8 mouse cellular contexts compared by ENCODE assay signal in the genomic region with DNA sequence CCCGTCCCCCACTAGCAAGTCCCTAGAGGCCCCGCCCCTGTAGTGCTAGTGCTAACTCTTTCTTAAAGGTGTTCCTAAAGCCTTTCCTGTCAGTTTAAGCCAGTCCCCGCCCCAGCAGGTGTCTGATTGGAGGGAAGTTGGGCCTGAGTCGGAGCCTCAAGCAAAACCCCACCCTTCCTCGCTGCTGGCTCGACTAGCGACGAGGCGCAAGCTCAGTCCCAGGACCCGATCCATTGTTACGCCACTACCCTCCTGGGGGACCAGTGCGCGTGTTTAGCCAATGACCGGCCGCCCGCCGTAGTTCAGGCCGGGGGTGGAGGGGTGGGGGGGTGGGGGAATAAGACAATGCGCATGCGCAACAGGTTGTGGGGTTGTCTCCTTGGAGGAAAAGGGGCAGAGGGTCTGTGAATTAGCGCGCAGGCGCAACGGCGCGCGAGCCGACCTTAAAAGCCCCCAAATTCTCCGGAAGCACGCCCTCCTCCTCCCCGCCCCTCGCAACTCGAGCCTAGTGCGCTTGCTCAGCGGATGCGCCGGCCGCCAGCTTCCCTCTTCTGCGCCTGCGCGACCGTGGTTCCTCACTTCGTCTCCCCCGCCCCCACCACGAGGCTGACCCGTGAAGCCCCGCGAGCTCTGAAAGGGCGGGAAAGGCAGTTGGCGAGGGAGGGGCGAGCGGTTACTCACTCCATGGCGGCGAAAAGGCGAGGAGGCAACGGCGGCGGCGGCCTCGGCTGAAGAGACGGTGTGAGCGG. TPM values are rescaled to one million over a fixed set of nuclear protein-coding genes. Genes with fewer than 3 reads are reported as not detected.
DNase-seq lines count a peak whose midpoint lies in the region; ATAC-seq lines count a peak whose summit lies in the region.

Nup62 (plus strand) TSS at position 368 of the 749 bp plus-strand sequence.
Il4i1 (plus strand) TSS at position 667 of the 749 bp plus-strand sequence.

- intact Hi-C loops in gastrocnemius, postnatal 14 days (cut with DNase I; ENCODE audit: low total_unique reads): loop anchor here (10.0 kb wide), 1 partner anchor 51 kb away; no protein-coding TSS in a partner anchor
- intact Hi-C loops in left cerebral cortex, postnatal 10 days (cut with DNase I): loop anchor here (2.0 kb wide), 1 partner anchor 71 kb away; no protein-coding TSS in a partner anchor

- peak; percentile 99 for DNase-seq in adrenal gland, adult (ENCODE audit: inconsistent age in 2 of 2, low spot score in 1 of 2)
- DNase-seq in embryo, embryonic 10.5 days (ENCODE audit: low spot score): peak; percentile 100
- peak; percentile 99 for DNase-seq in gastrocnemius, postnatal 14 days
- DNase-seq in left cerebral cortex, postnatal 10 days (ENCODE audit: extremely low spot score in 1 of 2, low spot score in 2 of 2): peak; percentile 98 to 100
- DNase-seq in right cerebral cortex, postnatal 25 days: peak; percentile 98
- DNase-seq in urinary bladder, postnatal 4 days (ENCODE audit: low spot score in 2 of 2): peak; percentile 99

- ATAC-seq in inflammation-experienced regulatory T-cells, adult 6 months: peak; percentile 93
- ATAC-seq in megakaryocyte-erythroid progenitor cell, adult 5-6 weeks (replicated peaks; ENCODE audit: low FRiP score, low TSS enrichment, poor library complexity, severe bottlenecking): peak; percentile 92

RNA-seq across cellular contexts. Expression of gene Nup62, which starts in this region (rescaled TPM):
- 10 to 100 TPM; 21.2 to 28.1 TPM for total RNA-seq in gastrocnemius, postnatal 14 days (2021)
- 10 to 100 TPM; 30.8 to 60.2 (median 32.2) TPM for polyA plus RNA-seq in inflammation-experienced regulatory T-cells, adult 6 months (2017; shearing (Covaris generic))
- 10 to 100 TPM; 39.8 to 42.9 TPM for total RNA-seq in left cerebral cortex, postnatal 10 days (2021)
- total RNA-seq in megakaryocyte-erythroid progenitor cell, adult 5-6 weeks (2014; fragmentation: Nextera tagmentation): 103 and 109 TPM in 2 replicates
- 167 and 183 TPM in 2 replicates for total RNA-seq in megakaryocyte-erythroid progenitor cell, adult 5-6 weeks (2017)

RNA-seq across cellular contexts. Expression of gene Il4i1, which starts in this region (rescaled TPM):
- 1 to 10 TPM; 2.3 to 2.6 TPM for total RNA-seq in gastrocnemius, postnatal 14 days (2021)
- 1 to 10 TPM; 1.9 to 4.2 (median 2.1) TPM for polyA plus RNA-seq in inflammation-experienced regulatory T-cells, adult 6 months (2017; shearing (Covaris generic))
- 1 to 10 TPM; 1.1 to 2.7 TPM for total RNA-seq in left cerebral cortex, postnatal 10 days (2021)
- 2.5 and 6.5 TPM in 2 replicates for total RNA-seq in megakaryocyte-erythroid progenitor cell, adult 5-6 weeks (2014; fragmentation: Nextera tagmentation)
- total RNA-seq in megakaryocyte-erythroid progenitor cell, adult 5-6 weeks (2017): 0.76 and 1.7 TPM in 2 replicates

Comparison
In these comparisons a context has a peak if more than half of its experiments do, and no peak if none do; other contexts are left out.
1. Peak in every context shown above with its lines: DNase-seq and ATAC-seq.